Mouse (Mus musculus) forebrain, embryonic 12.5 days (tissue): ENCODE measurements around the gene Casp7. TPM values are rescaled to one million over a fixed set of nuclear protein-coding genes. Genes with fewer than 3 reads are reported as not detected.

Source experiments
- ATAC-seq: fragments of 200-750 bp; cut with Nextera tagmentation; 2 replicates; pipeline ENCODE4 v1.8.0; 2017; ENCODE audit warnings: moderate TSS enrichment; ENCODE audit not compliant: low FRiP score
- H3K27ac ChIP-seq: fragments of 300-500 bp; sonication (generic); 2 replicates; pipeline ENCODE4 v1.5.1; 2016; ENCODE audit warnings: mild to moderate bottlenecking
- H3K27me3 ChIP-seq: fragments of 300-500 bp; sonication (generic); 2 replicates; pipeline ENCODE4 v1.6.1; 2016; ENCODE audit warnings: mild to moderate bottlenecking
- H3K36me3 ChIP-seq: fragments of 300-500 bp; sonication (generic); replicated peaks from 2 replicates; pipeline ENCODE4 v1.6.1; 2016; ENCODE audit warnings: mild to moderate bottlenecking
- H3K4me1 ChIP-seq: fragments of 300-500 bp; sonication (generic); 2 replicates; pipeline ENCODE4 v1.6.1; 2016
- H3K4me2 ChIP-seq: fragments of 300-500 bp; sonication (generic); 2 replicates; pipeline ENCODE4 v1.6.1; 2016; ENCODE audit warnings: mild to moderate bottlenecking, moderate library complexity
- H3K4me3 ChIP-seq: fragments of 300-500 bp; sonication (generic); replicated peaks from 2 replicates; pipeline ENCODE4 v1.5.1; 2016; ENCODE audit warnings: mild to moderate bottlenecking
- H3K9ac ChIP-seq: fragments of 300-500 bp; sonication (generic); 2 replicates; pipeline ENCODE4 v1.6.1; 2016; ENCODE audit warnings: mild to moderate bottlenecking
- H3K9me3 ChIP-seq: fragments of 300-500 bp; sonication (generic); 2 replicates; pipeline ENCODE4 v1.6.1; 2016
- WGBS: fragments of 180-500 bp; shearing (Covaris S2); methylation state at CpG from one replicate; pipeline ENCODE4 v1.1.7; 2016; 5-methylcytosine and 5-hydroxymethylcytosine counted together
- polyA plus RNA-seq: library from polyadenylated mRNA; unstranded; fragments of >200 nt; fragmentation: Nextera tagmentation; extraction: Ambion mirVana; gene quantifications from 2 replicates; pipeline ENCODE4 v1.2.1, GENCODE M21; 2016

Gene Casp7
- polyA plus RNA-seq, 1 experiment from 2014 or later: 18.9 TPM

- Histone ChIP-seq H3K27me3 (no peaks in the 10 kb centered on the region; the same call in 1 of the 2 replicates), H3K27ac (no peak overlapping the region), H3K9me3 (no peaks in the 10 kb centered on the region), H3K36me3 (no peaks in the 10 kb centered on the region), H3K9ac (no peak overlapping the region), H3K4me1 (peaks cover 6% of the 10 kb centered on the region; the same call in 1 of the 2 replicates), H3K4me2 (no peak overlapping the region), H3K4me3 (no peak overlapping the region)
- WGBS: 90% methylated on average over 7 of the region's 7 CpGs
- ATAC-seq: no peak
These were observed 29.2 kb upstream of the Casp7 start for GRCm38 (mm10) chr19:56367778-56368177.

DNA sequence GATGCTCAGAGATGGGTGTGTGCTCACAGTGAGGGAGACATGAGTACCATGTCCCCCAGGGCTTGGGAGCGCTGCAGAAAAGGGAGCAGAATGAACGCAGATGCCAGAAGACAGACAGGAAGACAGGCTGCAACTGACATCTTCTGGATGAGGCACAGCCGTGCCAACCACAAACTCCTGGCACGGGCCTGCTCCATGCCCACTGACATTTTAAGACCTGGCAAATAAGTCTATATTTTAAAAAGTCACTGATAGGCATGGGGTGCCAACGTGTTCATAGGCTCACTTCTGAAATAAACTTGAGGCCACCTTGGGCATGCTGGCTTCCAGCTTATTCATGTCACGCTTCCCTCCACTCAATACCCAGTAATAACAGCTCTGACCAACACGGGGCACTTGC is 28.0 kb upstream of the Casp7 start:
- Histone ChIP-seq H3K9me3 (no peaks in the 10 kb centered on the region), H3K27ac (no peak overlapping the region), H3K27me3 (no peaks in the 10 kb centered on the region; the same call in 1 of the 2 replicates), H3K4me2 (no peak overlapping the region), H3K9ac (no peak overlapping the region), H3K4me1 (peaks cover 6% of the 10 kb centered on the region; the same call in 1 of the 2 replicates), H3K4me3 (no peak overlapping the region), H3K36me3 (no peaks in the 10 kb centered on the region)
- 92% methylated on average over 7 of the region's 7 CpGs for WGBS
- no peak for ATAC-seq

- no peak overlapping the region for H3K4me3 ChIP-seq
- no peaks in the 10 kb centered on the region for H3K36me3 ChIP-seq
- H3K27me3 ChIP-seq: no peaks in the 10 kb centered on the region
- no peak overlapping the region for H3K9ac ChIP-seq
- H3K4me2 ChIP-seq: no peak overlapping the region
- WGBS: 94% methylated on average over 6 of the region's 6 CpGs
- no peaks in the 10 kb centered on the region for H3K9me3 ChIP-seq
- ATAC-seq: no peak
- no peaks in the 10 kb centered on the region; the same call in 1 of the 2 replicates for H3K4me1 ChIP-seq
- H3K27ac ChIP-seq: no peak overlapping the region
These were observed 26.4 kb upstream of the Casp7 start for GRCm38 (mm10) chr19:56370389-56371150.

DNA sequence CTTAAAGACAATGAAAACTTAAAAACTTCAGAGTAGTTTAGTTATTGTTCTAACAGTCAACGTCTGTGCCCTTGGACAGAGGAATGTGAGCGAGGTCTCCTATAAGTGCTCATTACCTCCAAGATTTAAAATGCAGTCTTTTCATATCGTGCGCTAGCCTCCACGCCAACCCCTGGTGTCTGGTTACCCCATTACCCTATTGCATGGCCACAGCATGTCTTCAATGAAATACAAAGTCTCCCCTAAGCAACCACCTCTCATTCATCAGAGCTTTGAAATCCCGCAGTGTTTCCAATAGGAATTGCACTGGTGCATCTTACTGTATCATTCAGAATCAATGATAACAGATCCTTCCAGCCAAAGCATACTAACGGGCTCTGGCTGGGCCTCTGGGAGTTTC is 24.7 kb upstream of the Casp7 start:
- Histone ChIP-seq H3K36me3 (no peaks in the 10 kb centered on the region), H3K4me2 (no peak overlapping the region), H3K9ac (no peak overlapping the region), H3K4me1 (no peaks in the 10 kb centered on the region; the same call in 1 of the 2 replicates), H3K9me3 (no peaks in the 10 kb centered on the region), H3K27ac (no peak overlapping the region), H3K27me3 (no peaks in the 10 kb centered on the region), H3K4me3 (no peak overlapping the region)
- ATAC-seq: no peak
- WGBS: 34% methylated on average over 7 of the region's 7 CpGs

- H3K4me2 ChIP-seq: no peak overlapping the region
- no peak overlapping the region for H3K27ac ChIP-seq
- no peak overlapping the region for H3K4me3 ChIP-seq
- ATAC-seq: no peak
- no peaks in the 10 kb centered on the region for H3K36me3 ChIP-seq
- H3K27me3 ChIP-seq: no peaks in the 10 kb centered on the region
- H3K4me1 ChIP-seq: no peaks in the 10 kb centered on the region; the same call in 1 of the 2 replicates
- no peaks in the 10 kb centered on the region for H3K9me3 ChIP-seq
- 92% methylated on average over 5 of the region's 5 CpGs for WGBS
- H3K9ac ChIP-seq: no peak overlapping the region
These were observed 23.7 kb upstream of the Casp7 start for GRCm38 (mm10) chr19:56373246-56373645.

DNA sequence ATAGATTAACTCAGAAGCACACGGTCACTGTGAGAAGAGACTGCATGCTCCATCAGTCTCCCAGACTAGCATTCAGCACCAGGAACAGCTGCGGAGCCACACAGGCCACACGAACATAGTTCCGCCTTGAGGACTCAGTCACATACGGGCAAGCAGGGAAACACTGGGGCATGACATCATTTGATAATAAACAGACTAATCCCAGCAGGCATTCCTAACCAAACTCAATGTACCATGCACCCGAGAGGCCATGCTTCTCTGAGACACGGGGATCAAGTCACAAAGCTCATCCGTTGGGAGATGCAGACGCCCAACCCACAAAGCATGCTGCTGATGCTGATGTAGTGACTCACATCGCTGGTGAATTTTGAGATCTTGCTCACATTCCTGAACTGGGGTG is 22.9 kb upstream of the Casp7 start:
- H3K4me2 ChIP-seq: no peak overlapping the region
- ATAC-seq: no peak
- 85% methylated on average over 10 of the region's 10 CpGs for WGBS

GRCm38 (mm10) chr19:56378007-56378406 is 18.9 kb upstream of the Casp7 start:
- no peaks in the 10 kb centered on the region; the same call in 1 of the 2 replicates for H3K27me3 ChIP-seq
- no peak overlapping the region for H3K9ac ChIP-seq
- 81% methylated on average over 5 of the region's 5 CpGs for WGBS
- no peaks in the 10 kb centered on the region for H3K4me1 ChIP-seq
- no peak overlapping the region for H3K27ac ChIP-seq
- no peaks in the 10 kb centered on the region for H3K36me3 ChIP-seq
- H3K4me3 ChIP-seq: no peak overlapping the region
- H3K9me3 ChIP-seq: no peaks in the 10 kb centered on the region
- H3K4me2 ChIP-seq: no peak overlapping the region
- no peak for ATAC-seq

More for the DNA sequence above, 22.9 kb upstream of the Casp7 start:
- H3K4me3 ChIP-seq: no peak overlapping the region
- H3K4me1 ChIP-seq: no peaks in the 10 kb centered on the region; the same call in 1 of the 2 replicates
- no peaks in the 10 kb centered on the region for H3K9me3 ChIP-seq
- no peaks in the 10 kb centered on the region for H3K27me3 ChIP-seq
- H3K27ac ChIP-seq: no peak overlapping the region
- no peak overlapping the region for H3K9ac ChIP-seq
- no peaks in the 10 kb centered on the region for H3K36me3 ChIP-seq

DNA sequence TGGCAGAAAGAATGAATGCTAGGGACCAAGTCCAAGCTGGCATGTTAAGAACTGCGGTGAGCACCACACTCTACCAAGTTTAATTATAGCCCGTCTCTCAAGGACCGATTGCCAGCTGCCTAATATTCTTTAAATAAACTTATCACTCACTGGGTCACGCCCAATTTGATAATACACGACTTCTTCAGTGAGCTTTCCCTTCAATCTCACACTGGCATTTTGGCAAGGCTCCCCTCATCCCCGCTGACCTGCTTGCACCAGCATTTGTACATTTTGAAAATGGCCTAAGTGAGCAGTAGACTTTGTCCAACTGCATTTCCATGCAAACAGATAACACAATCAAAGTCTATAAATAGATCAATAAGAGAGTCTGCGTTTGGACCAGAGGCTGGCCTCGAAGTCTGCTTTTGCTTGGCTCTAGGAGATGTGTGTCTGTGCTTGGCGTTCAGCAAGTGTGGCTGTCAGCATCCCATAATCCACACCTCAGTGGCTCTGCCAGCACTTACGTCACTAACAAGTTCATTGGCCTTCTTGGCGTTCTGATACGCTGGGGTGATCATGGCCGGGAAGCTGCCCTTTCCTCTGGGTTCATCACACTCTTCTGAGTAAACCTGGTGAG is 18.3 kb upstream of the Casp7 start:
- H3K36me3 ChIP-seq: no peaks in the 10 kb centered on the region
- no peak overlapping the region for H3K9ac ChIP-seq
- H3K27ac ChIP-seq: no peak overlapping the region
- no peak overlapping the region for H3K4me3 ChIP-seq
- no peaks in the 10 kb centered on the region; the same call in 1 of the 2 replicates for H3K27me3 ChIP-seq
- no peak for ATAC-seq
- 88% methylated on average over 13 of the region's 13 CpGs for WGBS
- H3K9me3 ChIP-seq: no peaks in the 10 kb centered on the region
- no peaks in the 10 kb centered on the region for H3K4me1 ChIP-seq
- H3K4me2 ChIP-seq: no peak overlapping the region

DNA sequence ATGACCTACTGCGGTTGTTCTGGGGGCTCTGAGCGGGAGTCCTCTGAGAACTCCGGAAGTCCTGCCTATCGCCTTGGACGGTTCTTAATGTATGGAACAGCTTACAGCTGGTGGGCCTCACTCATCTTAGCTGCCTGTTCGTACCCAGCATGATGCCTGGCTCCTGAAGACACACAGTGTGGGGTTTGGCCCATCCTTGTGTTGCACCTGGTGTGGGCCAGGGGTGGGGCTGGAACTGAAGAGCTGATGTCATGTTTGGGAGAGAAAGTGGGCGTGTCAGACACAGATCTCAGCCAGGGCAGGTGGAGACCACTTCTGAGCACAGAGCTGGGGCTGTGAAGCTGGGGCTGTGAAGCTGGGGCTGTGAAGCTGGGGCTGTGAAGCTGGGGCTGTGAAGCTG is 16.6 kb upstream of the Casp7 start:
- 79% methylated on average over 7 of the region's 7 CpGs for WGBS
- Histone ChIP-seq H3K36me3 (no peaks in the 10 kb centered on the region), H3K4me1 (no peaks in the 10 kb centered on the region), H3K27me3 (no peaks in the 10 kb centered on the region; the same call in 1 of the 2 replicates), H3K4me3 (no peak overlapping the region), H3K27ac (no peak overlapping the region), H3K9me3 (no peaks in the 10 kb centered on the region), H3K4me2 (no peak overlapping the region), H3K9ac (no peak overlapping the region)
- no peak for ATAC-seq

GRCm38 (mm10) chr19:56381407-56381806 is 15.5 kb upstream of the Casp7 start:
- H3K4me2 ChIP-seq: no peak overlapping the region
- H3K27me3 ChIP-seq: no peaks in the 10 kb centered on the region; the same call in 1 of the 2 replicates
- ATAC-seq: no peak
- 88% methylated on average over 10 of the region's 10 CpGs for WGBS
- H3K4me1 ChIP-seq: no peaks in the 10 kb centered on the region
- no peaks in the 10 kb centered on the region for H3K9me3 ChIP-seq
- no peak overlapping the region for H3K4me3 ChIP-seq
- H3K9ac ChIP-seq: no peak overlapping the region
- no peaks in the 10 kb centered on the region for H3K36me3 ChIP-seq
- no peak overlapping the region for H3K27ac ChIP-seq

DNA sequence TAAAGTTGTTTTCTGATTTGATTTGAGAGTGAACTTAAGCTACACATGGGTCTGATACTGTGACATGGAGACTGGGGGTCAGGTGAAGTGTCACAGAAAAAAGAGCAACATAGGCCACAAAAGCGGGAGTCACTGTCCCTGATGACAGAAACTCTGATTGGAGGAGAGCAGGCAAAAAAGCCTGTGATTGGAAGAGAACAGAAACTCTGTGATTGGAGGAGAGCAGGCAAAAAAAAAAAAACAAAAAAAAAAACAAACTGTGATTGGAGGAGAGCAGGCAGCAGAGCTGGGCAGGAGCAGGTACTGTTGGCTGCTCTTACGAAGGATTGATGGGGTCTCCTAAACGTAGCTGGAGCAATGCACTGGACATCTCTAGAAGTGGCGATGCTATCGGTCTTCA is 11.4 kb upstream of the Casp7 start:
- Histone ChIP-seq H3K4me1 (no peaks in the 10 kb centered on the region), H3K9ac (no peak overlapping the region), H3K9me3 (no peaks in the 10 kb centered on the region), H3K27ac (no peak overlapping the region), H3K4me2 (no peak overlapping the region), H3K36me3 (no peaks in the 10 kb centered on the region), H3K4me3 (no peak overlapping the region), H3K27me3 (no peaks in the 10 kb centered on the region; the same call in 1 of the 2 replicates)
- ATAC-seq: no peak
- 82% methylated on average over 5 of the region's 5 CpGs for WGBS

DNA sequence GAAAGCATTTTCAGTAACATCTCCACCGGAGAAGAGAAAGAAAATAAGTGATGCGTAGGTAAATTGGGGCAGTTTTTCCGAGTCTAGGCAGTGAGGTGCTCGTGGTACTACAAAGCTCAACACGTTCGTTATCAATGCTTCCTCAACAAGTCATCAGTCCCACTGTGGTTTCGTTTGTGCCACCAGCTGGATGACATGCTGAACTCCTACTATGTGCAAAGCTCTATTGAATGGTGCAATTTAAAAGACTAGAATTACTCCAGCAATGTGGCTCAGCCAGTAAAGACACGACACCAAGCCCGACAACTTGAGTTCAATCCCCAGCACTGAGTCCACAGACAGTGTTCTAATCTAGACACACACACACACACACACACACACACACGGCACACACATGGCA is 10.8 kb upstream of the Casp7 start:
- H3K27me3 ChIP-seq: no peaks in the 10 kb centered on the region; the same call in 1 of the 2 replicates
- H3K27ac ChIP-seq: no peak overlapping the region
- no peaks in the 10 kb centered on the region for H3K9me3 ChIP-seq
- no peak overlapping the region for H3K4me2 ChIP-seq
- H3K4me3 ChIP-seq: no peak overlapping the region
- ATAC-seq: no peak
- H3K9ac ChIP-seq: no peak overlapping the region
- 80% methylated on average over 10 of the region's 10 CpGs for WGBS
- no peaks in the 10 kb centered on the region for H3K4me1 ChIP-seq
- no peaks in the 10 kb centered on the region for H3K36me3 ChIP-seq
